17 mouse cellular contexts compared by ENCODE assay signal in genomic region chr1:170764798-170765197, GRCm38 (mm10).
"Had no signal": no experiment of that assay in that cellular context is flagged by ENCODE, and none has a peak within 500 bp of the region (broad histone marks: within the 10 kb centered on the region; RNA-seq: fewer than 3 reads in every experiment).

No protein-coding gene starts in this region.

- H3K27me3 ChIP-seq: neural tube, embryonic 12.5 days; neural tube, embryonic 13.5 days; neural tube, embryonic 15.5 days; stomach, embryonic 15.5 days had no signal

- DNase-seq: retina, postnatal 1 day; right cerebral cortex, adult 18-20 months; right cerebral cortex, postnatal 14 days; right cerebral cortex, postnatal 25 days; right cerebral cortex, postnatal 4 days; spleen, adult 18-20 months; thymus, adult 18-20 months; thymus, adult 2 months; thymus, postnatal 14 days; thymus, postnatal 25 days; thymus, postnatal 36 days; thymus, postnatal 4 days had no signal

- H3K27ac ChIP-seq: neural tube, embryonic 12.5 days; neural tube, embryonic 13.5 days; neural tube, embryonic 15.5 days; stomach, embryonic 15.5 days; stomach, postnatal 0 days had no signal

- H3K9me3 ChIP-seq: neural tube, embryonic 12.5 days; neural tube, embryonic 13.5 days; neural tube, embryonic 15.5 days; stomach, embryonic 15.5 days had no signal

- H3K4me3 ChIP-seq: neural tube, embryonic 12.5 days; neural tube, embryonic 13.5 days; neural tube, embryonic 15.5 days; stomach, embryonic 15.5 days had no signal

- H3K9ac ChIP-seq: neural tube, embryonic 12.5 days; neural tube, embryonic 13.5 days; neural tube, embryonic 15.5 days; stomach, embryonic 15.5 days had no signal

- H3K36me3 ChIP-seq: neural tube, embryonic 12.5 days; neural tube, embryonic 13.5 days; neural tube, embryonic 15.5 days; stomach, embryonic 15.5 days had no signal

- H3K4me1 ChIP-seq: neural tube, embryonic 12.5 days; neural tube, embryonic 13.5 days; neural tube, embryonic 15.5 days; stomach, embryonic 15.5 days had no signal
